Mouse (Mus musculus): ENCODE measurements around the gene Zkscan2.
A peak's percentile ranks its signal among the peaks of the same experiment; 100 is the strongest.

Gene Zkscan2

GRCm38 (mm10) chr7:123500239-123501219 is at the start of gene Zkscan2:
Gene Zkscan2 (minus strand): TSS chr7:123500449.
- DNase-seq (ENCODE audit: low read depth, low spot score): peak; percentile 95

DNA sequence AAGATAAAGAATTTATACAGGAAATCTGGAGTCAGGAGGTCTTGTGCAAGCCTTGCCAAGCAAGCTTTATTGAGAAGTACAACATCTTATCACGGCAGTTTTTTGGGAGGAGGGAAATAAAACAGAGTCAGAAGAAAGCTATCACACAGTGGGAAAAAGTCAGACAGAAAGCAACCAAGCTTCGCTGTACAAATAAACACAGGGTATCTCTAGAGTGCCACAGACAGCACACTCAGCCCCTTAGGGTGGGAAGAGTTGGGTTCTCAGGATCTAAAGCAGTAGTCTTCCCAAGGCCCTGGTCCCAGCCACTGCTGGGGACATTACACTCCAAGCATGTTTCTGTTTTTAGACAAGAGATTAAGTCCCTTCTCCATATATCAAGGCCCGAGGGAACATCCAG is 28.9 kb upstream of the Zkscan2 start:
- DNase-seq (ENCODE audit: low read depth, low spot score): no peak

DNA sequence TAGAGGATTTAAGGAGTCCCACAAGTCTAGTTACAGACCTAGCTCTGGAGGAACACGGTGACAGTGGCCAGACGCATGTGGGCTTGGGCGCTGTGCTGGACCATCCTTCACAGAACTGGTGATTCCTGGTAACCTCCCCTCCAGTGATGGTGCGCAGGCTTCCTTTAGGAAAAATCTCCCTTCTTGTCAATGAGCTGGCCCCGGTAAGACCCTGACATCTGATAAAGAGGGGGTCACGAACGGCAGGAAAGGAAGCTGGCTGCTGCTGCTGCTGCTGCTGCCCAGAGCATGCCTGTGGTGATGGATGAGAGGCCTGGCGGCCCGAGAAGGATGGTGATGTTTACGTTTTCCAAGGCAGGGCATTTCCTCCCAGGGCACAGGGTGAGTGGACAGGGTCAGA is 25.5 kb upstream of the Zkscan2 start:
- DNase-seq (ENCODE audit: low read depth, low spot score): no peak

GRCm38 (mm10) chr7:123524218-123524861 is 24.1 kb upstream of the Zkscan2 start:
- peak; percentile 59 for DNase-seq (ENCODE audit: low read depth, low spot score)

- peak; percentile 31 for DNase-seq (ENCODE audit: low read depth, low spot score)
Observed at GRCm38 (mm10) chr7:123507946-123508345, 7.7 kb upstream of the Zkscan2 start.

GRCm38 (mm10) chr7:123503358-123503757 is 3.1 kb upstream of the Zkscan2 start:
- DNase-seq (ENCODE audit: low read depth, low spot score): peak; percentile 46

DNA sequence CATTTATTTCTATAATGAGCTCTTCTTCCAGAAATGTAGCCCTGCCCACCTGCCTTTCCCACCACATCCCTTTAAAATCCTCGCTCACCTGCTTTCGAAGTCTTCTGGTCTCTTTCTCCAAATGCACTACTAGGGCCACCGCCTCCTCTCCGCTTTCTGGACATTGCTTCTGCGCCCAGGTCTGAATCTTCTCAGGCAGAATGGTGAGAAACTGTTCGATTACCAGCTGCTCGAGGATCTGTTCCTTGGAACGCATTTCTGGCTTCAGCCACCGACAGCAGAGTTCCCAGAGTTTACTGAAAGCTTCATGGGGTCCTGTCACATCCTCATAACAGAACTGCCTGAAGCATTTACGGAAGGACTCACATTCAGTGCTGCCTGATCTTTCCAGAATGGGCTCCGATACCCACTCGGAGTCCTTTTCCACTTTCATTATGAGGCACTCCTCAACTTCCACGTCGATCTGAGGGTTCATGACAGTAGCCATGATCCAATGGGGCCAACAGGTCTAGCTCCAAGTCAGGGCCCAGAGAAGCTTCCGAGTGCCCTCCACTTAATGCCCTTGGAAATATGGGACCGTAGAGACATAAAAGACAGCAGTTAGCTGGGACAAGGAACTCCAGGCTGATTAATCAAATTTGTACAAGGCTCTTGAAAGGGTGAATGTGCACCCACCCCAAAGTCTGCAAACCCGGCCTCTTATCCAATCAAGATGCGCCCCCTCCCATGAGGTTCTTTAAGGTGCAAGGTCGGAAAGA is 589 bp downstream of the Zkscan2 start:
- DNase-seq (ENCODE audit: low read depth, low spot score): no peak

DNA sequence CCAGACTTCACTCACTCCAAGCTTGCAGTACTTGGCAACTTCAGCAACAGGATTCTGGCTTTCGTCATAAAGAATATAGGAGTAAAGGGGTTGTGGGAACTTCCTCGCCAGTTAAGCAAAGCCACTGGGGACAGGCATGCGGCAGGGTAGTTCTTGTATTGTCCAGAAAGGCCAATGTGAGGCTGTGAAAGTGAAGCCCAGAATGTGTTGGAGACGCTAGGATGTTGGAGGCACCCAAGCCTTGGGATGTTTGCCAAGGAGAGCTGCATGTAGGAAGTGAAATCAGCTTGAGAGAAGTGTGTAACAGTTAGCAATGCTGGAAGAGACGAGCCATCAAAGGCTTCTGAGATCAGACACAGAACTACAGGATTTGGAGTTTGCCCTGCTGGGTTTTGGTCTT is 12.5 kb downstream of the Zkscan2 start:
- DNase-seq (ENCODE audit: low read depth, low spot score): no peak

- no peak for DNase-seq (ENCODE audit: low read depth, low spot score)
Observed at GRCm38 (mm10) chr7:123467961-123468360, 32.3 kb downstream of the Zkscan2 start.

DNA sequence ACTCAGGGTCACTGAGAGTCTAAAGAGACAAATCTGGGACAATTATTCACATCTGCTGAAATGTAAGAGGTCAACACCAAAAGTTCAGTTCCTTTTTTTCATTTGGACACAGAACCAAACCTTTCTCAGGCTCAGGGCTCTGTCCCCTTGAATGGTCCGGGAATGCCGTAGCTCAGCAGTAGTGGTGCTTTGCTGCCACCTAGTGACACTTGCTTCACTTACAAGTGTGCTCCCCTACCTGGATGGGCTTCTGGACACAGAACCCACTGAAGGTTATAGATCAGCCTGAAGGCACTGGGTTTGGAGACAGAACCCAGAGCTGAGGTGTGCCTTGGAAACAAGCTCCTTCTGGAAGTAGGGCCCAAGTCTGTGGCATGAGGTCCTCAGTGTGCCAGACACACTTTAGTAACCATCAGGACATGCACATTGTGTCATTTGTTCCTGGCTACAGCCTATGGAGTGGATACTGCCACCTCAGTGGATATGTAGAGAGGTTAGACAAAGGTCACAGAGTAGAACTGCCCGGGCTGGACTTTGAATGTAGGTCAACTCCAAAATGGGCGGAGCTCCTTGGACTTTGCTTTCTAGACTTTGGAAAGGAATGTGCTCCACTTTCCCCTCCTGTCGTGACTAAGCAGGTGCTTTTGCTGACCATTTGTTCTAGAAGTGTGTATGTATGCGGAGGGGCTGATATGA is 34.4 kb downstream of the Zkscan2 start:
- peak; percentile 80 for DNase-seq (ENCODE audit: low read depth, low spot score)

DNA sequence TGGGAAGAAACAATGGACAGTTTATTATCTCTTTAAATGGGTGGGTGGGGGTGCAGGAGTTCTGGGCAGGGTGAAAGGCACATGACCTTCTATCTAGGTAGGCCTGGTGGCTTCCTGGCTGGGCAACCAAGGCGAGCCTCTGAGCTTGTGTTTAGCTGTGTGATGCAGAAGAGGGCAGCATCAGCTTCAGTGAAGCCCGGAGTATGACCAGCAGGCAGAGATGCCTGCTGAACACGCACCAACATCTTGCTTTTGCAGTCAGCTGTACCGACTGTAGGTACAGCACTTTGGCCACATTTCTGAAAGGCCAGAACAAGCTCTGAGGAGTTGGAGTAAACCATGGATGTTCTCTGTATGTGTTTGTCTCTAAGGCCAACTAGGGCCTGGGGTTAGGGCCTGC is 36.7 kb downstream of the Zkscan2 start:
- DNase-seq (ENCODE audit: low read depth, low spot score): no peak

DNA sequence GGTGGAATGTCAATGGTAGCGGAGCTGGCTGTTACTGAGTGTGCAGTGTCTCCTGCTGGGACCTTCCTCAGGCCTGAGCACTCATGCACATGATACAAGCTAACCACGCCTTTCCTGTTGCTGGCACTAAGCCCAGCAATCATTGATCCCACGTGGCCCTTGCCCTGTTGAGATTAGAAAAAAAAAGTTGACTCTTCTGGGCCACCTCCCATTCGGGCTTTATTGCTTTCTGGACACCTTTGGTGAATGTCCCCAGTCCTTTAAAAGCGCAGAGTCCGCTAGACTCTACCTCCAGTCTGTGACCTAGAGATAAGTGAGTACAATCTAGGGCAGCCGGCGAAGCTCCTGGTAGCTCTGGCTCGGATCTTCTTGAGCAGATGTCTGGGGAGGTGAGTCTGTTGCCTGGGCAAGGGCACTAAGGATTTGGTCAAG is 38.2 kb downstream of the Zkscan2 start, which contains the start of gene Aqp8:
Gene Aqp8 (plus strand): TSS at position 222 of the 432 bp plus-strand sequence.
- DNase-seq (ENCODE audit: low read depth, low spot score): no peak

GRCm38 (mm10) chr7:123461316-123461715 is 38.9 kb downstream of the Zkscan2 start:
- no peak for DNase-seq (ENCODE audit: low read depth, low spot score)

DNA sequence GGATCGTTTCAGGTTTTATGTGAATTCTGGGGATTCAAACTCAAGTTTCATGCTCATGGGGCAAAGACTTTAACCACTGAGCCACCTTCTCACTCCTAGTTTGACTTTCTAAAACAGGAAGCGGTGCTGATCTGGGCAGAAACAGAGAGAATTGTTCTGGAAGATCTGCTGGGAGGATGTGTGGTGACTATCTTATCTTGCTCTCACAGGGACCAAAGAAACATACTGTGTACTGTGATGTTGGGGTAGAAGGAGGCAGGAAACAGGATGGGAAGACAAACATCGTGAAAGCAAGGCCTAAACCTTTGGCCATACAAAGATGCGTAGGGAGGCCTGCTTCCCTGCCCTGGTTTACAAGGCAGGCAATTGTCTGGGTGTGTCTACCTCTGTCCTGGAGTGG is 41.0 kb downstream of the Zkscan2 start:
- no peak for DNase-seq (ENCODE audit: low read depth, low spot score)

DNA sequence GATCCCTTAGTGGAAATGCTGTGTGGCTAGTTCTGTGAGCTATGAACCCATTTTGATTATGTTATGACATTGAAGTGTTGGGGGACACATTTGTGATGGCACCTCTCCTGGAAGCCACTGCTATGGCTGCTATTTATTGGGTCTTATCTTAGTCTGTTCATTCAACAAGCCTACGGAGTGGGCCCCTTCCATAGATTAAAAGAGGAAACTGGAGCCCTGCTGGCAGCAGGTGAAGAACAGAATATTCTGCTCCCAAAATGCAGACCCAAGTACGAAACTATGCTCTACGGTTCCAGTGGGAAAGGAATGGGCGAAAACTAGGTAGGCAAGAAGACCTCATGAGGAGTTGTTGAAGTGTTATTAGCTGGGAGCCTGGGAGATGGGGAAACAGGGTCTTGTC is 41.9 kb downstream of the Zkscan2 start:
- DNase-seq (ENCODE audit: low read depth, low spot score): no peak

DNA sequence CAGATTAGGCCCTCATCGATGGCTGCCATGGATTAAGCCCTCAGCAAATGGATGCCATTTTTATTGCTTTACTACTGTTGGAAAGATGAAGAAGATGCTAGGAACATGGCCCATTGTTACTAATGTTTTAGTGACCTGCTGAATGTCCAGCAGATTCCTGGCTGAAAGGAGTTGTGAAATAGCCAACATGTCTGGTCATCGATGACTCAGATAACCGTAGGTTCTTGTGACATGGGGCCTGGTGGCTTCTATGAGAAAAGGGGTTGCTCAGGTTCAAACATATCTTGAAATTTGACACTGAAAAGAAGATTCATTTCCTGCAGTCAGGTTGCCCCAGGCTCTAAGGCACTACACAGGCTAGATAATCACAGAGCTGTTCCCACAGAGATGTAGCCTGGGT is 45.2 kb downstream of the Zkscan2 start:
- DNase-seq (ENCODE audit: low read depth, low spot score): no peak

- DNase-seq (ENCODE audit: low read depth, low spot score): no peak
Observed at GRCm38 (mm10) chr7:123453066-123453465, 47.2 kb downstream of the Zkscan2 start.

GRCm38 (mm10) chr7:123452551-123452950 is 47.7 kb downstream of the Zkscan2 start:
- no peak for DNase-seq (ENCODE audit: low read depth, low spot score)

- no peak for DNase-seq (ENCODE audit: low read depth, low spot score)
Observed at GRCm38 (mm10) chr7:123450515-123450914, 49.7 kb downstream of the Zkscan2 start.

DNA sequence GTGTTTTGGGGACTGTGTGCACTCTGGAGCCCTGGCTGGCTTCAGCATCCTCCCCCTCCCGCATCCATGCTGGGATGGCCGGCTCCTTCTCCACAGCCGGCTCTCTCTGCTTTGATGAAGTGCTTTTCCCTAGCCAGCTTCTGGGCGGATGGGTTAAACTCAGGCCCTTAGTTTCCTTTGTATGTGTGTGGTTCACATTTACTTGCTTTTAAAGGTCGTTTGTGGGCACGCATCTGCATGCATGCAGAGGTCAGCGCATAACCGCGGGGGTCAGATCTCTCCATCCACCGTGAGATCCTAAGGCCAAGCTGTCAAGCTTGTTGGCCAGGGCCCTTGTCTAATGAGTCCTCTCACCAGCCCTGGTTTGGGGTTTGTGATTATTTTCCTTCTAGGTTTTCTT is 50.6 kb downstream of the Zkscan2 start:
- DNase-seq (ENCODE audit: low read depth, low spot score): no peak

- no peak for DNase-seq (ENCODE audit: low read depth, low spot score)
Observed at GRCm38 (mm10) chr7:123448794-123449193, 51.5 kb downstream of the Zkscan2 start.
